Mouse (Mus musculus) midbrain, embryonic 15.5 days (tissue): ENCODE measurements around the gene Npepps. TPM values are rescaled to one million over a fixed set of nuclear protein-coding genes. Genes with fewer than 3 reads are reported as not detected.

Experiments used
- ATAC-seq: fragments of 200-750 bp; cut with Nextera tagmentation; replicated peaks from 2 replicates; pipeline ENCODE4 v1.8.0; 2017; ENCODE audit warnings: moderate TSS enrichment
- H3K27ac ChIP-seq: fragments of 300-500 bp; sonication (generic); 2 replicates; pipeline ENCODE4 v1.5.1; 2015; ENCODE audit warnings: mild to moderate bottlenecking, inconsistent platforms
- H3K27me3 ChIP-seq: fragments of 300-500 bp; sonication (generic); replicated peaks from 2 replicates; pipeline ENCODE4 v1.6.1; 2015; ENCODE audit warnings: inconsistent platforms
- H3K36me3 ChIP-seq: fragments of 300-500 bp; sonication (generic); replicated peaks from 2 replicates; pipeline ENCODE4 v1.6.1; 2015; ENCODE audit warnings: inconsistent platforms
- H3K4me1 ChIP-seq: fragments of 300-500 bp; sonication (generic); 2 replicates; pipeline ENCODE4 v1.6.1; 2015; ENCODE audit warnings: inconsistent platforms
- H3K4me2 ChIP-seq: fragments of 300-500 bp; sonication (generic); 2 replicates; pipeline ENCODE4 v1.6.1; 2015; ENCODE audit warnings: inconsistent platforms, mild to moderate bottlenecking, moderate library complexity
- H3K4me3 ChIP-seq: fragments of 300-500 bp; sonication (generic); 2 replicates; pipeline ENCODE4 v1.5.1; 2015; ENCODE audit warnings: mild to moderate bottlenecking, inconsistent platforms
- H3K9ac ChIP-seq: fragments of 300-500 bp; sonication (generic); 2 replicates; pipeline ENCODE4 v1.6.1; 2015; ENCODE audit warnings: mild to moderate bottlenecking, inconsistent platforms
- H3K9me3 ChIP-seq: fragments of 300-500 bp; sonication (generic); 2 replicates; pipeline ENCODE4 v1.6.1; 2016; ENCODE audit warnings: inconsistent platforms
- WGBS: fragments of 180-500 bp; shearing (Covaris S2); methylation state at CpG from one replicate; pipeline ENCODE4 v1.1.7; 2015; ENCODE audit warnings: mixed read lengths; 5-methylcytosine and 5-hydroxymethylcytosine counted together
- polyA plus RNA-seq: library from polyadenylated mRNA; unstranded; fragments of >200 nt; fragmentation: Nextera tagmentation; extraction: Ambion mirVana; gene quantifications from 2 replicates; pipeline ENCODE4 v1.2.1, GENCODE M21; 2015

The Npepps gene
- polyA plus RNA-seq, 1 experiment from 2014 or later: 161 TPM

DNA sequence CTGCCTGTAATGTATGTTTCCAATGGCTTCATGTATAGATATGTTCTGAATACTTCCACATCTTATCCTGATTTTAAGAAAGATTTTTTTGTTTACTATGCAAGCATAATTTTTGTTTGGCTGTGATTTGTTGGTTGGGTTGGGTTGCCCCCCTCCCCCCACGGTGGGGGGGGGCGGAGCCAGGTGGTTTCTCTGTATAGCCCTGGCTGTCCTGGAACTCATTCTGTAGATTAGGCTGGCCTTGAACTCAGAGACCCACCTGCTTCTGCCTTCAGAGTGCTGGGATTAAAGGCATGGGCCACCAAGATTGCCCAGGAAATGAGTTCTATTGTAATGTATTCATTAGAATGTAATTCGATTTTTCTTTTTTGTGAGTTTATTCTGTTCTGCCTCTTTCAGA is 91.2 kb downstream of the Npepps start:
- H3K4me3 ChIP-seq: peak overlapping the region; percentile 71
- no peak overlapping the region for H3K9ac ChIP-seq
- H3K27ac ChIP-seq: no peak overlapping the region
- no peaks in the 10 kb centered on the region for H3K9me3 ChIP-seq
- no peak for ATAC-seq
- H3K4me1 ChIP-seq: peaks cover 35% of the 10 kb centered on the region
- peaks cover 5% of the 10 kb centered on the region; the same call in 1 of the 2 replicates for H3K36me3 ChIP-seq
- WGBS: 32% methylated on average over 3 of the region's 3 CpGs
- peak overlapping the region; percentile 76 for H3K4me2 ChIP-seq
- H3K27me3 ChIP-seq: no peaks in the 10 kb centered on the region

DNA sequence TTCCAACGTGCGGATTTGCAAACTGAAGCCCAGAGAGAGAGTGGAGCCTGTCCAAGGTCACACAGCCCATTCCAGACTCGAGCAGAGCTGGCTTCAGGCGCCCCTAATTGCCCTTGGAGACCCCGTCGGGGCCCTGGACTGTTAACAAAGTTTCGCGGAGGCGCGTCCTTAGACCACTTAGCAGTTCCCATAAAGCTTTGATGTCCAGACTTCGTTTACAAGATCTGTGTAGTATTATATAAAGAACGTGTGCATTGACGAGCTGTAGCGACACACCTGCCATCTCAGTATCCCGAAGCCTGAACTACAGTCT is 91.8 kb downstream of the Npepps start:
- Histone ChIP-seq H3K4me3 (peak overlapping the region; percentile 71), H3K4me1 (peaks cover 36% of the 10 kb centered on the region), H3K4me2 (peak overlapping the region; percentile 76), H3K27ac (peak overlapping the region; percentile 88), H3K27me3 (no peaks in the 10 kb centered on the region), H3K9ac (peak overlapping the region; percentile 51), H3K9me3 (no peaks in the 10 kb centered on the region), H3K36me3 (peaks cover 5% of the 10 kb centered on the region; the same call in 1 of the 2 replicates)
- ATAC-seq: no peak
- WGBS: under 1% methylated on average over 15 of the region's 15 CpGs

DNA sequence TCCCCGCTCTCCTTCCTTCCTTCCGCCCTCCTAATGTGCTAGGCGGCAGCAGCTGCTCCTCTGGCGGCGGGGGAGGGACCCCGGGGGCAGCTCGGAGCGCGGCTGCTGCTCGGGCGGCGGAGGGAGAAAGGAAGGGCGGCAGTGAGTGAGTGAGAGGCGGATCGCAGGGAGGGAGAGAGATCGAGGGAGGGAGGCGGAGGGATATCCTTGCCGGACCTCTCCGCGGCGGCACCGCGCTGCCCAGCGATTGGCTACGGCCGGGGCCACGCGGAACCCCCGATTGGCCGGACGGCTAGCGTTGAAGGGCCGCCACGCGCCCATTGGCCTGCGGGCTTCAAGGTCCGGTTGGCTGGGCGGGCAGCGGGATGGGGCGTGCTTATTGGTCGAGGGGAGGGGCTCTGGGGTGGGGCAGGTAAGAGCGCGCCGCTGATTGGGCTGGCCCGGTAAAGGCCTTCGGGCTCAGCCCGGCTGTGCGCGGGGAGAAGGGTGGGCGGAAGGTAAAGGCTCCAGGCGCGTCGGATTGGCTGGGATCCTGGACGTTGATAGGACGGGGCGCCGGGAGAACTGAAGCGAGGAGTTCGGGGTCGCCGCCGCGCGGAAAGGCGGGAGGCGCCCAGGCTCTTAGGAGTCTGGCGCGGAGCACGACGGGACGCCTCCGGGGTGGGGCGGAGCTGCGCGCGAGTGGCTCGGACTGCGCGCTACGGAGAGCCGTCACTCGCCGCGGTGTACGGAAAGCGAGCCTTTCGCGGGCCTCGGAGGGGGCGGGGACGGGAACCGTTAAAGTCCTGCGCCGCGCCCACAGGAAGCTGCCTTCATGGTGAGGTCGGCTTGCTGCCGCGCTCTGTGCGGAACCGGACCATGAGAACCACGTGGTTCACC is 92.4 kb downstream of the Npepps start, which contains the start of gene Kpnb1:
TSS of gene Kpnb1 (minus strand) at position 118 of the 879 bp plus-strand sequence.
- Histone ChIP-seq H3K4me1 (peaks cover 36% of the 10 kb centered on the region), H3K36me3 (peaks cover 10% of the 10 kb centered on the region; the same call in 1 of the 2 replicates), H3K9ac (peak within 1 kb of the TSS; percentile 84), H3K9me3 (no peaks in the 10 kb centered on the region), H3K4me3 (peak within 1 kb of the TSS; percentile 71), H3K27ac (peak within 1 kb of the TSS; percentile 97), H3K4me2 (peak within 1 kb of the TSS; percentile 93), H3K27me3 (no peaks in the 10 kb centered on the region)
- under 1% methylated on average over 94 of the region's 101 CpGs for WGBS
- ATAC-seq: peak; percentile 97

DNA sequence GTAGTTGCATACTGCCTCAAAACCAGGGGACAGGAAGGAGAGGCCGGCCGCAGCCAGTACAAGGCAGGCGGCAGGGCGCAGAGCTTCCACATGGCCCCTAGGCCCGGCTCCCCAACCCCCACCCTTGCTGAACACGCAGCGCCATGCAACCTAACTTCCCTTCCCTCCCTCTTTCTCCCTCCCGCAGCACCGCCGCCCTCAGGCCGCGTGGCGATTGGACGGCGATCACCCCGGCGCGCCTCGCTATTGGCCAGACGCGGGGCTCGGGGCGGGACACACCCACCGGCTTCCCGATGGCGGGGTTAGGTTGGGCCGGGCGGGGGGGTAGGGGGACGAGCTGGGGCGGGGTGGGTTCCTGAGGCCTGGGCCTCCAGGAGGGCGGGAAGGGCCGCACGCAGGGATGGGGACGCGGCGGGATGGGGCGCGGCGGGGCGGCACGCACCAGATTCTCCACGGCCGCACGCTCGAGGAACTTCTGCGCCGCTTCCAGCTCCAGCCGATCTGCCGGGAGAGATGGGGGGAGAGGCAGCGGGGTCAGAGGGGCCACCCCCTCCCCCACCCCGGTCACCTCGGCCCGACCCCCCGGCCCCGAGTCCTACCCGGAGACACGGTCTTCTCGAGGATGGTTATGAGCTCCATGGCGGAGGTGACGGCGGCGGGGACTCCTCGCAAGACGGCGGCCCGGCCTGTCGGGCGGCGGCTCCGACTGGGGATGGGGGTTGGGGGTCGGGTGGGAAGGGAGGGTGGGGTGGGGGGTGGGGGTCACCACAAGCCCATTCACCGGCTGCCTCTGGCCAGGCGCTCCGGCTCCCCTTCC is 93.3 kb downstream of the Npepps start:
- Histone ChIP-seq H3K27me3 (no peaks in the 10 kb centered on the region), H3K9me3 (no peaks in the 10 kb centered on the region), H3K36me3 (peaks cover 15% of the 10 kb centered on the region; the same call in 1 of the 2 replicates), H3K9ac (peak overlapping the region; percentile 84), H3K4me2 (peak overlapping the region; percentile 93), H3K4me1 (peaks cover 42% of the 10 kb centered on the region), H3K27ac (peak overlapping the region; percentile 97), H3K4me3 (peak overlapping the region; percentile 71)
- under 1% methylated on average over 59 of the region's 74 CpGs for WGBS
- peak; percentile 77 for ATAC-seq

DNA sequence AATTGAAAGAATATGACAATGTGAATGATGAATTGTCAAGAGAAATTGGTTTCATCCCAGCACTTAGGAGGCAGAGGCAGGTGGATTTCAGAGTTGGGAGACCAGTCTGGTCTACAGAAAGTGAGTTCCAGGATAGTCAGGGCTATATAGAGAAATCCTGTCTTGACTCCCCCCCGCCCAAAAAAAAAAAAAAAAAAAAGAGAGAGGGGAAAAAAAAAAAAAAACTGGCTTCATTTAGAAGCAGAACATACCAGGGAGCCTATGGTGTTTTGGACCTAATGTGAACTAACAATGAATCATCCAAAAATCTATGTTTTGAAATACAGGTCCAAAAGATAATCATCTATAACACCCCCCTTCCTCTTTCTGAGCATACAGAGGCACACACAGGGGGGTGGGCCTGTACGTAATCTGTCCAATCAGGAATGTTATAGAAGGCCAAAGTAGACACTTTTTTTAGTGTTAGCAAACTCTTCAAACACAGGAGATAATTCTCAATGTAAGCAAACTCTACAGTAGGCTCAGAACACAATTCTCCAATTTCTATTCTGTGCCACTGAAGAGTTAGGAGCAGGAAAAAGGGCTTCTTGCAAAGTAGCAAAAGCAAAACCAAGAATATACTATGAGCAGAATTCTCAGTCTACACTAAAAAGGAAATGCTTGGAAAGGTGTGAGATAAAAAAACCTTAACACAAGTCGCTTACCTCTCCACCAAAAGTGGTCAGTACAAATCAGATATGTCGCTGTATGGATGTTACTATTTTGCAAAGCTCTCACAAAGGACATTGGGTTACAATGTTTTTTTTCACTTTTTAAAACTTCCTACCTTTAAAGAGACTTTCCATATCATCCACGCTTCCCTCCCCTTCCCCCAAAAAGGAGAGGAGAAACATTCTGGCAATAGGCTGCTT is 94.5 kb downstream of the Npepps start:
- no peak for ATAC-seq
- Histone ChIP-seq H3K4me2 (peak overlapping the region; percentile 93), H3K9me3 (no peaks in the 10 kb centered on the region), H3K27me3 (no peaks in the 10 kb centered on the region), H3K4me3 (peak overlapping the region; percentile 71), H3K9ac (no peak overlapping the region), H3K4me1 (peaks cover 42% of the 10 kb centered on the region), H3K36me3 (peaks cover 26% of the 10 kb centered on the region), H3K27ac (no peak overlapping the region)
- 60% methylated on average over 5 of the region's 5 CpGs for WGBS

DNA sequence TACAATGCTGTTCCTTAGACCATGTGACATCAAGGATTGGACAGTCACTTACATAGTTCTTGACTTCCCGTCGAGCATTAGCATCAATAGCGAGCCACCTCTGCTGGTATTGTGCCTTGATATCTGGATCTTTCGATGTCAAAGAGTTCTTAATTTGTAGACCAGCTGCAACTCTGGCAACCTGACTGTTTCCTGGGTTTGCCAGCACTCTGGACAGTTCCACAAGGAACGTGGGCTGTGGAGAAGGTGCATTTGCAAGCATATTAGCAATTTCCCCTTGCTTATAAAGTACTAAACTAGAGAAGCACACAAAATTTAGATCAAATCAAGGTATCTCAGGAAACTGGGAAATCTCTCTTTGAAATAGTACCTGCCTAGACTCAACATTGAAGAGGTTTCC is 95.6 kb downstream of the Npepps start:
- Histone ChIP-seq H3K36me3 (peaks cover 36% of the 10 kb centered on the region), H3K9me3 (no peaks in the 10 kb centered on the region), H3K4me1 (peaks cover 42% of the 10 kb centered on the region), H3K9ac (no peak overlapping the region), H3K4me3 (no peak overlapping the region), H3K27me3 (no peaks in the 10 kb centered on the region), H3K4me2 (no peak overlapping the region), H3K27ac (no peak overlapping the region)
- 76% methylated on average over 5 of the region's 5 CpGs for WGBS
- ATAC-seq: no peak

DNA sequence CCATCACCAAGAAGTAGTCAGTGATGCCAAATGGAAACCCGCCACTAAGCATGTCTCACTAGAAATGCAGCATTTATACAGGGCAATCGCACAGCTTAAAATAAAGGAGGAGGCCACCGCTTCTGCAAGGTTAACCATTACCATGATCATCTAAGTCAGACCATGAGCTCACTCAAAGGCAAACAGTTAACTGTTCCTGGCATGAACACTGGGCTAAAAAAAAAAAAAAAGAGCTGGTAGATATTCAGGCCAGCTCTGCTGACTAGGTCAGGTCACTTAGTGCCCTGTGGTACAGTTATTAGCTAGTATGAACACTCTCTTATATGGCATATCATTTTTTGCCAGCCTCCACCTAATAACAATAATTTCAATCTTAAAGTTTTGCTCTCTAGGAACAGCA is 98.0 kb downstream of the Npepps start:
- H3K4me1 ChIP-seq: peaks cover 30% of the 10 kb centered on the region
- H3K4me3 ChIP-seq: no peak overlapping the region
- no peaks in the 10 kb centered on the region for H3K27me3 ChIP-seq
- ATAC-seq: no peak
- H3K9ac ChIP-seq: no peak overlapping the region
- H3K27ac ChIP-seq: no peak overlapping the region
- H3K36me3 ChIP-seq: peaks cover 50% of the 10 kb centered on the region
- 89% methylated on average over 3 of the region's 3 CpGs for WGBS
- H3K9me3 ChIP-seq: no peaks in the 10 kb centered on the region
- H3K4me2 ChIP-seq: no peak overlapping the region

DNA sequence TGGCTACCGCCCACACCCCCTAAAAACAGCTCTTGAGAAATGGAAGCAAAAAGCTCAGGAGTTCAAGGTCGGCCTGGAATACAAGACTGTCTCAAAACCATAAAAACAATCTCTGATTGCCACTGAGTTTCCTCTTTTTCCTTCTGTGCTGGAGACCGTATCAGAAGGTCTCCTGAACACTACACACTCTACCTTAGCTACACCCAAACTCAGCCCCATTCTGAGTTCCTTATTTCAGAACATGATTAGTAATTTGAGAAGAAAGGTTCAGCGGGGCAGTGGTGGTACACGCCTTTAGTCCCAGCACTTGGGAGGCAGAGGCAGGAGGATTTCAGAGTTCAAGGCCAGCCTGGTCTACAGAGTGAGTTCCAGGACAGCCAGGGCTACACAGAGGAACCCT is 99.4 kb downstream of the Npepps start:
- no peak overlapping the region for H3K4me3 ChIP-seq
- WGBS: 89% methylated on average over 5 of the region's 5 CpGs

DNA sequence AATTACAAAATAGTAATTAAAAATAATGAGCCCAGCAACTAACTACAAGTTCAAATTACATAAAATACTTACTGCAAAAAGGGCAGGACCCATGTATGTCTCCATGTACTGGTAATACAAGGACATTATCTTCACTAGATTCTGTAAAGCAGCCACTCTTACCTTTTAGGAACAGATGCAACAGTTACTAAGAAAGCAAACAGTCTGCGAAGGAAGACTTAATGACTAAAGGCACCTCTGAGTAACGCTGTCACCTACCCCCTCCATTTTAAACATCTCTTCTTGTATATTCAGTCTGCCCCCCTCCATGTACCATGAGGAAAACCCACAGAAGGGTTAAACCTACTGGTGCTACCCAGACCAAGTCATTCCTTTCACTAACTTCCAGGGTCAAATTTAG is 102.2 kb downstream of the Npepps start:
- H3K27me3 ChIP-seq: no peaks in the 10 kb centered on the region
- 0 out of 2 replicates have a peak, but pooled peaks cover 5% of the 10 kb centered on the region for H3K4me1 ChIP-seq
- peaks cover 82% of the 10 kb centered on the region for H3K36me3 ChIP-seq
- no peaks in the 10 kb centered on the region for H3K9me3 ChIP-seq
- H3K9ac ChIP-seq: no peak overlapping the region
- H3K27ac ChIP-seq: no peak overlapping the region
- 99% methylated on average over 2 of the region's 2 CpGs for WGBS
- ATAC-seq: no peak
- no peak overlapping the region for H3K4me2 ChIP-seq
- no peak overlapping the region for H3K4me3 ChIP-seq

More for the DNA sequence above, 99.4 kb downstream of the Npepps start:
- Histone ChIP-seq H3K9me3 (no peaks in the 10 kb centered on the region), H3K27ac (no peak overlapping the region), H3K36me3 (peaks cover 61% of the 10 kb centered on the region), H3K27me3 (no peaks in the 10 kb centered on the region), H3K9ac (no peak overlapping the region), H3K4me2 (no peak overlapping the region), H3K4me1 (peaks cover 24% of the 10 kb centered on the region)
- no peak for ATAC-seq

DNA sequence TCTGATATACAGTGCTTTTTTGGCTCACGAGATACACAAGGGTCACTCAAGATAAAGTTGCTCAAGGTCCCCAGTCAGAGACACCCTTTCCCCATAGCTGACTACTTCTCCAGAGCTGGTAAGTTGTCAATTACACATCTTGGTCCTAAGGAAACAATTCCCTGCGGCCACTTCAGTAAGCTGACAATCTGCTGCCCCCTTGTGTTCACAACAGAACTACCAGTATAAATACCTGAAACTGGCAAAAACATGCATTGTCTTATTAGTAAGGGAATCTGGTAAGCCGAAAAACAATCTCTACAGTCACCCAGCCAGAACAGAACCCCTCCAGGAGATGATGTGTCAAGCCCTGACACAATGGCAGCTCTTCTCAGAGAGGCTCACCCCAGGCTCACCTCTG is 103.6 kb downstream of the Npepps start:
- Histone ChIP-seq H3K27ac (no peak overlapping the region), H3K27me3 (no peaks in the 10 kb centered on the region), H3K36me3 (peaks cover 81% of the 10 kb centered on the region), H3K4me1 (no peaks in the 10 kb centered on the region), H3K9ac (no peak overlapping the region), H3K4me2 (no peak overlapping the region), H3K4me3 (no peak overlapping the region), H3K9me3 (no peaks in the 10 kb centered on the region)
- 46% methylated on average over 3 of the region's 3 CpGs for WGBS
- ATAC-seq: no peak

DNA sequence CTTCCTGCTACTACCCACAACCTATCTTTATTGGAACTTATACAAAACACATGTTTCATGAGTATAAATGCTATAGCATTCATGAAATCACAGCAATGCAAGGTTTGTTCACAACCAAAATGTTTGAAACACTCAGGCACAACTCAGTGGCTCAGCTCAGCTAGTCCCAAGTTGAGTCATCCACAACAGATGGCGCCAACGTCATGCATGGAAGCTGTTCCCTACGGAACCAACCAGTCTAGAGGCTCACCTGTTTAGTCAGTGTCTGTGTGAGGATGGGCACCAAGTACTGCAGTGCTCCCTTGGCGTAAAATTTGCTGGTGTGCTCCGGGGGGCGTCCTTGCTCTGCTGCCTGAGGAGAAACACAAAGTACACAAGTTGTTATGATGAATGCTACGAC is 104.9 kb downstream of the Npepps start:
- Histone ChIP-seq H3K27ac (no peak overlapping the region), H3K4me2 (no peak overlapping the region), H3K4me1 (no peaks in the 10 kb centered on the region), H3K9me3 (no peaks in the 10 kb centered on the region), H3K9ac (no peak overlapping the region), H3K36me3 (peaks cover 80% of the 10 kb centered on the region), H3K27me3 (no peaks in the 10 kb centered on the region), H3K4me3 (no peak overlapping the region)
- 97% methylated on average over 7 of the region's 7 CpGs for WGBS
- no peak for ATAC-seq
